Mouse (Mus musculus): ENCODE results near the gene Galnt14. TPM values are rescaled to one million over a fixed set of nuclear protein-coding genes. Genes with fewer than 3 reads are reported as not detected.

The Galnt14 gene
- polyA plus RNA-seq (2012; rRNA removed): 7.2 and 7.4 TPM in 2 replicates

DNA sequence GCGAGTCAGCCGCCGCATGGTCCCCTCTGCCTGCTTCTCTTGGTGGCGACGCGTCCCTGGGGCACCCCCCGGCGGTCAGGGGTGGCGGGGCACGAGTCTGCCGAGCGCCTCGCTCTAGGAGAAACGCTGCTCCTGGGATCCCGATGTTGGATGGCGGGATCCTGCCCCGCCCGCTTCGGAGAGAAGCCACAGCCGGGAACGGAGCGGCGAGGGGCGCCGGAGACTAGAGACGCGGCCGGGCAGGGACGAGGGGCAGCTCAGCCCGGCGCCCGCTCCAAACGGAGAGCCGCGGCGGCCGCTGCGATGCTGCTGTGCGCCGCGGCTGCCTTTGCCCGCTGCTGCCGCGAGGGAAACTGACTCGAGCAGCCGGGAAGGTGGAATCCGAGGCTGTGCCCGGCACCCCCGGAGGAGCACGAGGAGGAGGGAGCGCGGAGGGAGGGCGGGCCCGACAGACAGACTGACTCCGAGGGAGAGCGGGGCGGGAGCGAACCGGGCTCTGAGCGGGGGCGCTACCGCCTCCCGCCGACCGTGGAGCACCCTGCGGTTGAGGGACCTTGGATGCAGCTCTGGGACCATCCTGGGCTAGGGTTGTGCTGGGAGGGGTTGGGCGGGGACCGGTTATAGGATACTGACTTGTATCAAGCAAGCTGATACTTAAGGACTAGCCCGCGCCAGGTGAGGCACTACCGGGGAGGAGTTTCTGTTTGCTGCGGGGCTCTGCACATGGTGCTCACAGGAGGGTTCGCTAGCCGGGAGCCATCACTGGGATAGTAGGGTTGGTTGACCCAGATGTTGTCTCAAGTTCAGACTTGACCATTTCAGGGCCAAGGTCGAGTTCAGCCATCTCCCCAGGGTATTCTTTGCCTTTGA lies at the start of gene Galnt14:
Gene Galnt14 (minus strand): TSS at position 412 of the 870 bp plus-strand sequence.

Other genes starting within 250 kb of the Galnt14 start
- 6.8 and 7.4 TPM in 2 replicates for gene Ehd3, start 93.7 kb upstream of the Galnt14 start, polyA plus RNA-seq (2012; rRNA removed)
- 0.14 and 0.26 TPM in 2 replicates for gene Xdh, start 239.7 kb upstream of the Galnt14 start, polyA plus RNA-seq (2012; rRNA removed)